Mouse (Mus musculus) fat pad, adult 2 months (tissue): Measurements from ENCODE around the gene Slco6c1.

Source experiments
- DNase-seq: peaks from one replicate; pipeline ENCODE4 v3.0.0-alpha.2; 2011; ENCODE audit warnings: low read depth, low spot score; ENCODE audit errors: extremely low read depth

The Slco6c1 gene

GRCm38 (mm10) chr1:97128201-97128600 is at the start of gene Slco6c1:
TSS of gene Slco6c1 (minus strand) at chr1:97128301.
- DNase-seq = no peak

- DNase-seq = no peak
Measured at GRCm38 (mm10) chr1:97038982-97039381, 89.1 kb downstream of the Slco6c1 start.

GRCm38 (mm10) chr1:97038548-97038947 is 89.6 kb downstream of the Slco6c1 start:
- DNase-seq = no peak

- no peak for DNase-seq
Measured at GRCm38 (mm10) chr1:97037955-97038354, 90.1 kb downstream of the Slco6c1 start.

- no peak for DNase-seq
Measured at GRCm38 (mm10) chr1:97021388-97021787, 106.7 kb downstream of the Slco6c1 start.

- DNase-seq = no peak
Measured at GRCm38 (mm10) chr1:97019404-97019803, 108.7 kb downstream of the Slco6c1 start.

- no peak for DNase-seq
Measured at GRCm38 (mm10) chr1:97018978-97019377, 109.1 kb downstream of the Slco6c1 start.
